Mouse (Mus musculus) hindbrain, embryonic 16.5 days (tissue): ENCODE data around the gene Tha1. TPM values are rescaled to one million over a fixed set of nuclear protein-coding genes. Genes with fewer than 3 reads are reported as not detected.
A peak's percentile ranks its signal among the peaks of the same experiment; 100 is the strongest.

Experiments
- ATAC-seq: fragments of 200-750 bp; cut with Nextera tagmentation; 2 replicates; pipeline ENCODE4 v1.8.0; 2017; ENCODE audit warnings: moderate TSS enrichment, moderate library complexity
- H3K27ac ChIP-seq: fragments of 300-500 bp; sonication (generic); 2 replicates; pipeline ENCODE4 v1.5.1; 2014; ENCODE audit warnings: low read depth, mild to moderate bottlenecking, control low read depth, low read length, moderate library complexity
- H3K27me3 ChIP-seq: fragments of 300-500 bp; sonication (generic); replicated peaks from 2 replicates; pipeline ENCODE4 v1.6.1; 2014; ENCODE audit warnings: low read length; ENCODE audit not compliant: control insufficient read depth, insufficient read depth
- H3K36me3 ChIP-seq: fragments of 300-500 bp; sonication (generic); 2 replicates; pipeline ENCODE4 v1.6.1; 2014; ENCODE audit warnings: mild to moderate bottlenecking, low read length, moderate library complexity, mixed read lengths; ENCODE audit not compliant: control insufficient read depth, insufficient read depth
- H3K4me1 ChIP-seq: fragments of 300-500 bp; sonication (generic); 2 replicates; pipeline ENCODE4 v1.6.1; 2014; ENCODE audit warnings: low read depth, low read length; ENCODE audit not compliant: control insufficient read depth, insufficient read depth
- H3K4me2 ChIP-seq: fragments of 300-500 bp; sonication (generic); 2 replicates; pipeline ENCODE4 v1.6.1; 2014; ENCODE audit warnings: mild to moderate bottlenecking, low read length, control low read depth, moderate library complexity
- H3K4me3 ChIP-seq: fragments of 300-500 bp; sonication (generic); 2 replicates; pipeline ENCODE4 v1.5.1; 2014; ENCODE audit warnings: mild to moderate bottlenecking, low read length, control low read depth, moderate library complexity
- H3K9ac ChIP-seq: fragments of 300-500 bp; sonication (generic); 2 replicates; pipeline ENCODE4 v1.6.1; 2014; ENCODE audit warnings: low read depth, mild to moderate bottlenecking, control low read depth, low read length, moderate library complexity
- H3K9me3 ChIP-seq: fragments of 300-500 bp; sonication (generic); 2 replicates; pipeline ENCODE4 v1.6.1; 2014; ENCODE audit warnings: mild to moderate bottlenecking, low read length, moderate library complexity; ENCODE audit not compliant: control insufficient read depth
- WGBS: fragments of 180-500 bp; shearing (Covaris S2); extraction: QIAGEN DNeasy Blood & Tissue Kit; methylation state at CpG from one replicate; pipeline ENCODE4 v1.1.7; 2014; 5-methylcytosine and 5-hydroxymethylcytosine counted together
- polyA plus RNA-seq: library from polyadenylated mRNA; unstranded; fragments of >200 nt; fragmentation: Nextera tagmentation; extraction: Ambion mirVana; gene quantifications from 2 replicates; pipeline ENCODE4 v1.2.1, GENCODE M21; 2015

Tha1 gene
- 4.5 and 5.5 TPM in 2 replicates for polyA plus RNA-seq

DNA sequence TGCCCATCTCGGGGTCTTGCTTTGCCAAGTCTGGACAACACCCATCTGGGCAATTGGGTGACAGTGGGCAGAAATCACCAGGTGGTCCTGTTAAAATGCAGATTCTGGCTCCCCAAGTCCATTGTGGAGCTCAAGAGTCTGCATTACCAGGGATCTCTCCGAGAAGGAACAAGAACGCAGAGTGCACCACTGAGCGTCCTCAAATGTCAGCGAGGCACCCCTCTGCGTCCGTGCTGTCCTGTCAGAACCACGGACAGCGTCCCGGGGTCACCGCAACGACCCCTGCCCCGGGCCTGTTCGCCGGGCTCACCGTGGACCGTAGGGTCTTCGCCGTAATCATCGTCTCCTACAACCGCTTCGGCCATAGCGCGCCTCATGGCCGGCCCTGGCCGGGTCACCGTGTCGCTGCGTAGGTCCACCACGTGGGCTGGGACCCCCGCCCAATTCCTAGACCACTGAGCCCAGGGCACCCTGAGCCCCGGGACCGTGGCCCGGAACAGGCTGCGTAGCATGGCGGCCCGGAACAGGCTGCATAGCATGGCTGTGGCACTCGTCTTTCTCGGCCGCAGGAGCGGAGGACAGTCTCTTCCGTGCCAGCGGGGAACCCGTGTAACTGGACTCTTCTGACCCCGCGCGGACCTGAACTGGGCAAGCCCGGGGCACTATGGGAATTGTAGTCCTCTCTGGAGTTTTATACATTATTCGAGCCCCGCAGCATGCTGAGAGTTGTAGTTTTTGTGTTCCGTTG, at the start of gene Tha1:
TSS of gene Tha1 (minus strand) at position 621 of the 748 bp plus-strand sequence.
- Histone ChIP-seq H3K27me3 (no peaks in the 10 kb centered on the region), H3K36me3 (no peaks in the 10 kb centered on the region), H3K27ac (peak within 1 kb of the TSS; percentile 41; the same call in 1 of the 2 replicates), H3K9me3 (no peaks in the 10 kb centered on the region), H3K4me1 (peaks cover 9% of the 10 kb centered on the region), H3K4me3 (peak within 1 kb of the TSS; percentile 66), H3K4me2 (peak within 1 kb of the TSS; percentile 76), H3K9ac (peak within 1 kb of the TSS; percentile 76)
- 2% methylated on average over 51 of the region's 51 CpGs for WGBS
- ATAC-seq = peak; percentile 77

DNA sequence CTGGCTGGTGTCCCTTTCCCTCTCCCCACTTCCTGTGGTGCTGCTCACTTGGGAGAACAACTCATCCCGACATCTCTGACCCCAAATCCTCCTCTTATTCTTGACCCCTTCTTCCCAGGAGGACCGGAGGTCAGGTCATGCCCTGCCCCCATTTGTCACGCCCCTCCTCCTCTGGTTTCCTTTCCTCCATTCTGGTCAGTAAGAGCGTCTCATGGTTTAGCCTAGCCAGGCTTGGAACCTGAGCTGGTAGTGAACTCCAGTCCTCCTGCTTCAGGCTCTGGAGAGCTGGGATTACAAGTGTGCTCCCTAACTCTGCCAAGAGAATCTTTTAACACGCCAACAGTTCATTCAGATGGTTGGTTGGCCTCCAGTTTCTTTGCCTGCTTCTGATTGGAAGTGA, 45.9 kb upstream of the Tha1 start:
- H3K27me3 ChIP-seq = no peaks in the 10 kb centered on the region
- no peak for ATAC-seq
- no peak overlapping the region for H3K9ac ChIP-seq
- H3K4me2 ChIP-seq = no peak overlapping the region
- peaks cover 3% of the 10 kb centered on the region; the same call in 1 of the 2 replicates for H3K4me1 ChIP-seq
- H3K9me3 ChIP-seq = no peaks in the 10 kb centered on the region
- no peak overlapping the region for H3K4me3 ChIP-seq
- WGBS = 12% methylated on average over 5 of the region's 5 CpGs
- H3K36me3 ChIP-seq = no peaks in the 10 kb centered on the region
- H3K27ac ChIP-seq = no peak overlapping the region

DNA sequence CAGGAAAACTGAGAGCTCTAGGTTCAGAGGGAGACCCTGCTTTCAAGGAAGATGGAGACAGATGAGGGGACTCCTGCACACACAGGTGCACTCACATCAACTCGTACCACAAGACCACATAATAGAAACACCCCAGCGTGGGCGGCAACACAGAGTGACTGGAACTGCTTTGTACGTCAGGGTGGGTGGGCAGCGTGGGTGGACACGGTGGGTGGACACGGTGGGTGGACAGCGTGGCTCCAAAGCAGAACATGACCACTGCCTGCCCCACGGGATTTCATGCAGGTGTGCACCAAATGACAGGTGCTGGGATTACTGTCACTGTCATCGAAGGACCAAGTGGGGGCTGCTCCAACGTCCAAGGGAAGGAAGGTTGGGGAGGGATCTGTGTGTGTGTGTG, 45.3 kb upstream of the Tha1 start:
- H3K36me3 ChIP-seq = no peaks in the 10 kb centered on the region
- peaks cover 3% of the 10 kb centered on the region; the same call in 1 of the 2 replicates for H3K4me1 ChIP-seq
- no peaks in the 10 kb centered on the region for H3K9me3 ChIP-seq
- no peak for ATAC-seq
- 65% methylated on average over 11 of the region's 11 CpGs for WGBS
- no peak overlapping the region for H3K4me3 ChIP-seq
- H3K27me3 ChIP-seq = no peaks in the 10 kb centered on the region
- H3K27ac ChIP-seq = no peak overlapping the region
- no peak overlapping the region for H3K9ac ChIP-seq
- H3K4me2 ChIP-seq = no peak overlapping the region

DNA sequence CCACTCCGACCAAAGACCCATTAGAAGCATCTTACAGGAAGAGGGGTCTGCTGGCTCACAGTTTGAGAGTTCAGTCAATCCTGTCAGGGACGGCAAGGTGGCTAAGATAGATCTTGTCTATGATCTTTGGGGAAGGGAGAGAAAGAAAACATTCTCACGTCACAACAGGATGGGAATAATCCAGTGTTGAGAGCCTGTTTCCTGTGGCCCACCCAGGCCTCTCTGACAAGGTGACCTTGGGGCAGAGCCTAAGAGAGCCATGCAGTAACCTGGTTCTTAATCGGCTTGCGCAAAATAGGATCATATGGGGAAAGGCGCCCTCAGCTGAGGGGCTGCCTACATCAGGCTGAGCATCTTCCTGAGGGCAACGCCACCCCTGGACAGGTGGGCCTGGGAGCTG, 42.6 kb upstream of the Tha1 start:
- no peaks in the 10 kb centered on the region for H3K36me3 ChIP-seq
- no peak overlapping the region for H3K27ac ChIP-seq
- H3K4me2 ChIP-seq = no peak overlapping the region
- H3K9ac ChIP-seq = no peak overlapping the region
- no peak for ATAC-seq
- peaks cover 3% of the 10 kb centered on the region; the same call in 1 of the 2 replicates for H3K4me1 ChIP-seq
- H3K9me3 ChIP-seq = no peaks in the 10 kb centered on the region
- no peak overlapping the region for H3K4me3 ChIP-seq
- H3K27me3 ChIP-seq = no peaks in the 10 kb centered on the region
- 96% methylated on average over 7 of the region's 7 CpGs for WGBS

DNA sequence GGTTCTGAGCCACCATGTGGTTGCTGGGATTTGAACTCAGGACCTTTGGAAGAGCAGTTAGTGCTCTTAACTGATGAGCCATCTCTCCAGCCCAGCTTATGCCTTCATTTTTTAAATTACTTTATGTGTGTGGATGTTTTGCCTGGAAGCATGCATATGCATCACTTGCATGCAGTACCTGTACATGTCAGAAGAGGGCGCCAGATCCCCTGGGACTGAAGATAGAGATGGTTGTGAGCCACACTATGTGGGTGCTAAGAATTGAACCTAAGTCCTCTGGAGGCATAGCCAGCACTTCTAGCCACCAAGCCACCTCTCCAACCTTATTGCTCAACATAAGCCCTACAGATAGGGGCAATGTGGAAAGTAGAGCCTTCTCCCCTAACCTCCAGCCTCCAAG, 42.1 kb upstream of the Tha1 start:
- peaks cover 3% of the 10 kb centered on the region; the same call in 1 of the 2 replicates for H3K4me1 ChIP-seq
- H3K9me3 ChIP-seq = no peaks in the 10 kb centered on the region
- H3K36me3 ChIP-seq = no peaks in the 10 kb centered on the region
- H3K9ac ChIP-seq = no peak overlapping the region
- H3K4me2 ChIP-seq = no peak overlapping the region
- H3K27ac ChIP-seq = no peak overlapping the region
- no peak for ATAC-seq
- no peak overlapping the region for H3K4me3 ChIP-seq
- H3K27me3 ChIP-seq = no peaks in the 10 kb centered on the region
- WGBS = 38% methylated on average over 1 of the region's 1 CpGs

DNA sequence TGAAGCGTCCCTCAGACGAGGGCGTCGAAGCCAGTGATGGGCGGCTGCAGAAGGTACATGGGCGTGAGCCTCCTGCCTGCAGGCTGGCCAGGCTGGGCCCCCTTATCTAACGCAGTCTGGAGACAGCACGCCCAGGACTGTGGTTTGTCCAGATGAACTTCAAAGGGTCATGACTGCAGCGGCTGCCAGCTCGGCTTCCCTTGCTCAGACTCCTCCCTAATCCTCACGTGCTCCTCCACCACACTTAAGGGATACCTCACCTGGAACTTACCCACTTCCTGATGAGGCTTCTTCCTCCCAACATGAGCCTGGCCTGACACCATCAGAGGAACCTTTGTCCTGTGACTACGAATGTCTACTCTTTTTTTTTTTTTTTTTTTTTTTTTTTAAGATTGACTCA, 41.2 kb upstream of the Tha1 start:
- H3K36me3 ChIP-seq = no peaks in the 10 kb centered on the region
- no peak overlapping the region for H3K4me2 ChIP-seq
- no peaks in the 10 kb centered on the region for H3K9me3 ChIP-seq
- H3K27ac ChIP-seq = no peak overlapping the region
- no peak for ATAC-seq
- H3K4me3 ChIP-seq = no peak overlapping the region
- no peak overlapping the region for H3K9ac ChIP-seq
- 84% methylated on average over 12 of the region's 12 CpGs for WGBS
- H3K4me1 ChIP-seq = peaks cover 3% of the 10 kb centered on the region; the same call in 1 of the 2 replicates
- no peaks in the 10 kb centered on the region for H3K27me3 ChIP-seq

DNA sequence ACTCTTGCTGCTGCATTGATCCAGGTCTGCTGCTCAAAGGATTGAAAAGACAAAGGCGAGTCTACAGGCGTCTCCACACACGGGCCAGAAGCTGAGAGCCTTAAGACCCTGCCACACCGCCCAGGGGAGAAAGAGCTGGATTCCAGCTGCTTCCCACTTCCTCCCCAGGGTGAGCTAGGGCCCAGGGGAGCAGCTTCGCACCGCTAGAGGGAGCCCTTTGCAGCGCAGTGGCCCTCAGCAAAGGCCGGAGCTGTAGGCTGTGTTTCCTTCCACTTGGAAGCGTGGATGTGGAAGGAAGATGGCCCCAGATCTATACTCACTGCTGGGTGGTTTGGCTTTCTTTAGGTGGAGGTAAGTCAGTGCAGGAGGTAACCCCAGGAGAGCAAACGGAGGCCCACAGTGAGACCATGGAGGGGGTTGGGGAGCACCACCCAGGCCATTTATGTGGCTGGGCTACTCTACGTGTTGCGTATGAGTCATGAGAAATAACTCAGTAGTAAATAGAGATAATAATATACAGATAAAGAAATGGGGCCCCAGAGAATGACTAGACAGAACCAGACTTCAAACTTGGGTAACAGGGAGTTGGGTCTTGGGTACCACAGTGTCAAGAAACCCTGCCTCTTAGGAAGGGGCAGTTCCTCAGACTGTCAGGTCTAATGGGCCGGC, 39.5 kb upstream of the Tha1 start:
- H3K4me1 ChIP-seq = no peaks in the 10 kb centered on the region
- peak; percentile 60; the same call in 1 of the 2 replicates for ATAC-seq
- H3K27me3 ChIP-seq = no peaks in the 10 kb centered on the region
- H3K9me3 ChIP-seq = no peaks in the 10 kb centered on the region
- no peak overlapping the region for H3K4me2 ChIP-seq
- no peak overlapping the region for H3K4me3 ChIP-seq
- H3K9ac ChIP-seq = no peak overlapping the region; the same call in 1 of the 2 replicates
- 30% methylated on average over 13 of the region's 13 CpGs for WGBS
- no peak overlapping the region for H3K27ac ChIP-seq
- H3K36me3 ChIP-seq = no peaks in the 10 kb centered on the region

DNA sequence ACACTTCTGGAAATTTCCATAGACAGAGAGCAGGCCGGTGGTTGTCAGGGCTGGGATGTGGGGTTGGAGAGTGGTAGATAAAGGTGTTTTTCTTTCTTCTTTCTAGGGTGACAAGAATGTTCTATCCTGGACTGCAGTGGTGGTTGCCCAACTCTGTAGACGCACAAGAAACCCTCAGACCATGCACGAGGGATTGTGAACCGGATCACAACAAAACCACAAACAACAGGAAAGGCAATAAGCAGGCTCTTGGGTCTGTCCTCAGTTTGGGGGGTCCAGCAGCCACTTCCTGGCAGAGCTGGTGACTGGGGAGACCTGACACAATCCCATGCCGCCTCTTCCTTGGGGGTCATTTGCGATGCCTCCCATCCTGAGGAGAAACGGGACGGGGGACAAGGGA, 36.1 kb upstream of the Tha1 start:
- H3K4me3 ChIP-seq = no peak overlapping the region
- H3K9ac ChIP-seq = no peak overlapping the region
- ATAC-seq = no peak
- no peaks in the 10 kb centered on the region for H3K36me3 ChIP-seq
- WGBS = 89% methylated on average over 8 of the region's 8 CpGs
- no peaks in the 10 kb centered on the region for H3K9me3 ChIP-seq
- H3K27me3 ChIP-seq = no peaks in the 10 kb centered on the region
- H3K4me2 ChIP-seq = no peak overlapping the region
- H3K4me1 ChIP-seq = no peaks in the 10 kb centered on the region
- H3K27ac ChIP-seq = no peak overlapping the region

DNA sequence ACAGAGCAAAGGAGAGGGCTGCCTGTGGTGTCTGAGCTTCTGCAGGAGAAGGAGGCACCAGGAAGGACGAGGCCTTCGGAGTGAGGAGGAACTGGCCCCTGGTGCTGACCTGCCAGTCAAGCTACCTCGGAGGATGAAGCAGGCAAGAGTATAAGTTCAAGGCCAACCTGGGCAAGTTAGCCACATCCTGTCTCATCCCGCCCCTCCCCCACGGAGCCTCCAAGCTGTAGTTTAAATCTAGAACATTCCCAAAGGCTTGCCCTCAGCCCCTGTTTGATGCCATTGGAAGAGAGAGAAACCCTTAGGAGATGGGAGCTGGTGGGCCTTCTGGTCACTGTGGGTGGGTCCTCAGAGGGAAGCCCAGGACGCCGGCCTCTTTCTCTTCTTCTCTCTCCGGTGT, 31.2 kb upstream of the Tha1 start:
- Histone ChIP-seq H3K27me3 (no peaks in the 10 kb centered on the region), H3K4me1 (no peaks in the 10 kb centered on the region), H3K4me3 (no peak overlapping the region), H3K9me3 (no peaks in the 10 kb centered on the region), H3K36me3 (no peaks in the 10 kb centered on the region), H3K4me2 (no peak overlapping the region), H3K27ac (no peak overlapping the region), H3K9ac (no peak overlapping the region)
- WGBS = 91% methylated on average over 8 of the region's 8 CpGs
- no peak for ATAC-seq
